In the genomic region with DNA sequence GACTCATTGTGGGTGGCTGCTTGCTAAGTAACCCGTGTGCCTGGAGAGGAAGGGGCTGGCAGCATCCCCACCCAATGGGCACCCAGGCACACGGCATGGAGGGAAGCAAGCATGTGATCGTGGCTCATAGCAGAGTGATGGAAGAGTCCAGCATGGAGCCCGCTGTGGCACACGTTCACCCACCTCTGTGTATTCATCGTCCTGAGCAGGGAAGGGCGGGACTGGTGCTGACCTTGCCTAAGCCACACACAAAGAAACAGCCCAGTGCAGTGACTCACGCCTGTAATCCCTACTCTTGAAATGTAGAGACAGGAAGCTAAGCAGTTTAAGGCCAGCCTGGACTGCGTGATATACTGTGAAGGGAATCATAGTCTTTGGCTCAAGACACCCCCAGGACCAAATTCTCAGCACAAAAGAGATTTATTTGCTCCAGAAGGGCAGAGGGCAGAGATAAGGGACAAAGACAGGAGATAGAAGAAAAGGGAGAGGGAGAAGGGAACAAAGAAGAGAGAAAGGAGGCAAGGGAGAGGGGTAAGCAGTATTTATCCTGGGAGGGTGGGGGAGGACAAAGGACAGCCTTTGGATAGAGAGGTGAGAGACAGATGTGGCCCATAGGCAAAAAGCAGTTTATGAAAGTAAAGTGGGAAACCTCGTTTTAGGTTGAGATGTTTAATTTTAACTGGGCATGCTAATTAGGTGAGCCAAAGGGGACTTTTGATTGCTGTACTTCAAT, we compare ENCODE assay signal across 7 mouse cellular contexts.
A peak's percentile ranks its signal among the peaks of the same experiment; 100 is the strongest.
DNase-seq lines count a peak whose midpoint lies in the region; ATAC-seq lines count a peak whose summit lies in the region.

No protein-coding gene starts in this region.

- H3K4me3 ChIP-seq in brown adipose tissue, adult 24 weeks (ENCODE audit: insufficient read depth, low read depth, low read length): no peak overlapping the region
- H3K4me3 ChIP-seq in intestine, embryonic 16.5 days (ENCODE audit: low read length): no peak overlapping the region
- H3K4me3 ChIP-seq in neural tube, embryonic 14.5 days (ENCODE audit: low read depth, low read length): no peak overlapping the region

- H3K27ac ChIP-seq in brown adipose tissue, adult 24 weeks (replicated peaks; ENCODE audit: low read depth, low read length): peak overlapping the region; percentile 6
- H3K27ac ChIP-seq in intestine, embryonic 16.5 days (ENCODE audit: low read length): 0 out of 2 replicates have a peak overlapping the region, but pooled peaks have one; percentile 28
- H3K27ac ChIP-seq in neural tube, embryonic 14.5 days (ENCODE audit: low read depth, low read length): no peak overlapping the region

- peak; percentile 87 for ATAC-seq in intestine, embryonic 16.5 days
- peak; percentile 76 for ATAC-seq in neural tube, embryonic 14.5 days (ENCODE audit: low read depth)
- no peak for ATAC-seq in activated CD4-positive, CD25-positive, alpha-beta regulatory T cell, adult 4 months

- H3K4me1 ChIP-seq in brown adipose tissue, adult 24 weeks (ENCODE audit: control insufficient read depth, insufficient read depth, insufficient read length, low read length): peaks cover 30% of the 10 kb centered on the region
- H3K4me1 ChIP-seq in intestine, embryonic 16.5 days (ENCODE audit: control insufficient read depth, insufficient read depth, low read length): peaks cover 23% of the 10 kb centered on the region; the same call in 1 of the 2 replicates
- peaks cover 2% of the 10 kb centered on the region; the same call in 1 of the 2 replicates for H3K4me1 ChIP-seq in neural tube, embryonic 14.5 days (ENCODE audit: control insufficient read depth, insufficient read depth, low read length)

- H3K36me3 ChIP-seq in intestine, embryonic 16.5 days (ENCODE audit: control insufficient read depth, insufficient read depth, low read length): no peaks in the 10 kb centered on the region
- H3K36me3 ChIP-seq in neural tube, embryonic 14.5 days (ENCODE audit: control insufficient read depth, insufficient read depth, low read length): no peaks in the 10 kb centered on the region

- peak; percentile 50 for DNase-seq in ovary, adult 18-20 months (ENCODE audit: low spot score)
- DNase-seq in ovary, postnatal 10 days (ENCODE audit: low spot score): no peak
- no peak for DNase-seq in cerebellum, postnatal 14 days

- 0 out of 2 replicates have a peak overlapping the region, but pooled peaks have one; percentile 10 for H3K4me2 ChIP-seq in intestine, embryonic 16.5 days (ENCODE audit: low read depth, low read length)
- no peak overlapping the region for H3K4me2 ChIP-seq in neural tube, embryonic 14.5 days (ENCODE audit: low read depth, low read length)

- H3K9me3 ChIP-seq in intestine, embryonic 16.5 days (ENCODE audit: control insufficient read depth, low read length): no peaks in the 10 kb centered on the region
- no peaks in the 10 kb centered on the region for H3K9me3 ChIP-seq in neural tube, embryonic 14.5 days (ENCODE audit: control insufficient read depth, low read length)

- 26% methylated on average over 10 of the region's 10 CpGs for WGBS in intestine, embryonic 16.5 days
- 26% methylated on average over 10 of the region's 10 CpGs for WGBS in neural tube, embryonic 14.5 days

- H3K9ac ChIP-seq in intestine, embryonic 16.5 days (ENCODE audit: low read depth, low read length): no peak overlapping the region
- 0 out of 2 replicates have a peak overlapping the region, but pooled peaks have one; percentile 21 for H3K9ac ChIP-seq in neural tube, embryonic 14.5 days (replicated peaks; ENCODE audit: low read depth, low read length)

- H3K27me3 ChIP-seq in intestine, embryonic 16.5 days (replicated peaks; ENCODE audit: control insufficient read depth, insufficient read depth, low read length): no peaks in the 10 kb centered on the region
- no peaks in the 10 kb centered on the region for H3K27me3 ChIP-seq in neural tube, embryonic 14.5 days (ENCODE audit: control insufficient read depth, insufficient read depth, low read length)
